Mouse (Mus musculus) olfactory bulb, adult 2 months (tissue): Measurements from ENCODE around the gene Prss42.

Experiments used
- CTCF ChIP-seq: fragments of 200-500 bp; IDR thresholded peaks from 2 replicates; pipeline ENCODE4 v1.5.1; 2012; ENCODE audit warnings: low read depth, mild to moderate bottlenecking, low read length, moderate library complexity; ENCODE audit not compliant: insufficient read depth
- POLR2A ChIP-seq: fragments of 200-500 bp; IDR thresholded peaks from 2 replicates; pipeline ENCODE4 v1.6.1; 2012; ENCODE audit warnings: mild to moderate bottlenecking, low read depth, low read length, moderate library complexity; ENCODE audit not compliant: insufficient read depth

DNA sequence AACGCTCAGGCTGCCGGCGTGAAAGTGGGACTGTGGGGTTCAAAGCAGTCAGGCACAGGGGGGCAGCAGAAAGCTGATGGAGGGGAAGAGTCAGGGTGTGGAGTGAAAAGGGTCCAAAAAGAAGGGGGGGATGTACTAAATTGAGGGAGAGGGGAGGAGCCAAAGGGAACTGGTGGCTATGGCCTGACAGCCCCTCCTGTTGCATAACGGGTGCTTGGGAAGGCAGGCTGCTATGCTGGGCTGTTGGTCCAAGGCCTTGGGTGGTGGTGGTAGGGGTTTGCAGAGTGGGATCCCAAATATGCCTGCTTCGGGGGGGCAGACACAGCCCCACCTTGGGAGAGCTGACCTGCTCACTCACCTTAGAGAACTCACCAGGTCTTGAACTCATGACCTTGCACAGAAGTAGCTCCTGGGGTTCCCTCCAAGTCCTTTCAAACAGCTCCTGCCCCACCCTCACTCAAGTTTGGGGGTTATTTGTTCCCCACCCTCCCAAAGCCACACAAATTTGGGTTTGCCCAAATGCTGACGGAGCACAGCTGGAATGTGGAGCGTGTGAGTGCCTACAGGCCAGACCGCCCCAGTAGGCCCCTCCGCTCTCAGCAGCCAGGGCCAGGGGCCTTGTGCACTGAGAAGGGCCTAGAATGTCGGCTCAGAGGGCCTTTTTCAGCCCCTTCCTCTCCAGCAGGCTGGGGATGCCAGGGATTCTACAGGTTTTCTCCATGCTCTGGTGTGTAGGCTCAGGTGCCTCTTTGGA lies 22.5 kb upstream of the Prss42 start:
- no peak for TF ChIP-seq POLR2A
- no peak for TF ChIP-seq CTCF
